Mouse (Mus musculus): ENCODE data around the gene Mtx3.

GRCm38 (mm10) chr13:92905944-92906343 is 61.4 kb downstream of the Mtx3 start:
- TF ChIP-seq CHD2 (IDR thresholded peaks at IDR 0.05; ENCODE audit: low read depth, low read length) (no peak), HCFC1 (IDR thresholded peaks at IDR 0.05; ENCODE audit: borderline replicate concordance, insufficient read depth, low read length) (no peak), ZC3H11A (IDR thresholded peaks at IDR 0.05; ENCODE audit: borderline replicate concordance, low read depth, low read length) (no peak), ZNF384 (IDR thresholded peaks at IDR 0.05; ENCODE audit: low read depth, low read length) (no peak)

Data from ES-E14 (cell line).